Mouse (Mus musculus) layer of hippocampus, postnatal 36 days (tissue): ENCODE measurements around the gene Enthd1. TPM values are rescaled to one million over a fixed set of nuclear protein-coding genes. Genes with fewer than 3 reads are reported as not detected.

Experiments used
- DNase-seq, 2 experiments: peaks; one replicate each; pipeline ENCODE4 v3.0.0; 2022
- total RNA-seq, 2 experiments: library from RNA; stranded (reverse); gene quantifications; 2 replicates each; pipeline ENCODE4 v1.2.3; 2021

Gene Enthd1
- total RNA-seq, 2 experiments from 2014 or later, result not detected

DNA sequence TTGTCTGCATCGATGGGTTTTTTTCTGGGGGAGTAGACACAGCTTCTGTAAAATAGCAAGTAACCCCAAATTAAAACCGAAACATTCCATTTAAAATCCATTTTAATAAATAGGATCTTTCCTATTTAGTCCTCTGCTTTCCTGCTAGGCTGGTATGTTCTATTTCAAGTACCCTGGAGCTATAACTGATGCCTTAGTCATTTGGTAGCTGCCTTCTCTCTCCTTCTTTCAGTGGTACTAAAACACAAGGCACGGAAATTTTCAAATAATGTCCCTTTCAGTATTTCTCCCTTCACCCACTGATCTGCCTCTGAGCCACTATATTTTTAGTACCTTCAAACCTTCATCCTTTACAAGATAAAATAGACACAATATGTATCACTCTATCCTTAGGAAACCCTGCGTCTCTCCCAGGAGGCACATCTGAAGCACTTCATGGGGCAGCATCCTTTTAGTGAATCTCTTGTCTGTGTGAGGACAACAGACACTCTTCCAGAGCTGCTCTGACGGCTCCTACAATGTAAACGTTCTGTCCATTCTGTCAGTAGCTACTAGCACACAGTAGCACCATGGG, 90.4 kb downstream of the Enthd1 start:
- DNase-seq, result no peak

DNA sequence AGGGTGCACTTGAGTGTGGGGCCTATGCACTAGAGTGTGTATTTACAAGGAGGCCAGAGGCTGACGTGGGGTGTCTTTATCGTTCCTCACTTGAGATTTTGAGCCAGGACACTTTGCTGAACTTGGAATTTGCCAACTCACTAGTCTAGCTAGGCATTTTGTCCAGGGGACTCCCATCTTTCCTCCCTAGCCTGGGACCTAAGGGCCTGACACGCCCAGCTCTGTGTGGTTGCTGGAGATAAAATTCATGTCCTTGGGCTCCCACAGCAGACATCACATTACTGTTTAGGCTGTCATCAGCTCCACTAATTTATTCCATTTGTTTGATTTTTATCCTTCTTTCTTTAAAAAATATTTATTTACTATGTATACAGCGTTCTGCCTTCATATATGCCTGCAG, 97.1 kb downstream of the Enthd1 start:
- DNase-seq, result no peak

DNA sequence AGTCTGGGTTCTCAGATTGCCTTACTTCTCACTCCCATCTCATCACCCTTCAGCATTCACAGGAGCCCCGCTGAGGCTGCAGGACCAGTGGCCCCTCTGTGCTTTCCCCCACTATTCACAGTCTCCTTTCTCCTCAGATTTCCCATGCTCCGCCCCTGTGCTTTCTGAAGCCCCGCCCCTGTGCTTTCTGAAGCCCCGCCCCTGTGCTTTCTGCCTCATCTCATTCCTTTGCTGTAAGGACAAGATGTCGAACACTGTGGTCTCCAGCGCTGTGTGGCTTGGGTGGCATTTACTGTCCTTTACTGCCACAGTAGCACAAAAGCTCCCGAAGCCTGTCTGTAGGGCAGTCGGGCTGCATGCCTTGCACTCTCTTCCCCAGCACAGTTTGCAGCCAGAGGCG, 102.8 kb downstream of the Enthd1 start:
- no peak for DNase-seq

DNA sequence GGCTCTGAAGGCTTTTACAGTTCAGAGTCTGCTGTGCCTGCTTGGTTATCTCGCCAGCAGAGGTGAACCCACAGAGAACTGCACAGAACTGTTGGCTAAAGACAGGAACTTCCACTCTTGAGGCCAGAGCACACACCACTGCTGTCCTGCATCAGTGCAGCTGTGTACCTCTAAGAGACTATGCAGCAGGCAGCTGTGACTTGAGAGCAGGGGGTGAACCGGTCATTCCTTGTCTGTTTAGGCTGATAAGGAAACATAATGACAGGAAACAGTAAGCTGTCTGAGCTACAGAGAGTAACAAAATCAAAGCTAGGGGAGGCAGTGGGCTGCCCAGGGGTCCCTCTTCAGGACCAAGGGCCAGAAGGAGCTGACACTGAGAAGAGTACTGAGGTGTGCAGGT, 103.5 kb downstream of the Enthd1 start:
- no peak for DNase-seq

DNA sequence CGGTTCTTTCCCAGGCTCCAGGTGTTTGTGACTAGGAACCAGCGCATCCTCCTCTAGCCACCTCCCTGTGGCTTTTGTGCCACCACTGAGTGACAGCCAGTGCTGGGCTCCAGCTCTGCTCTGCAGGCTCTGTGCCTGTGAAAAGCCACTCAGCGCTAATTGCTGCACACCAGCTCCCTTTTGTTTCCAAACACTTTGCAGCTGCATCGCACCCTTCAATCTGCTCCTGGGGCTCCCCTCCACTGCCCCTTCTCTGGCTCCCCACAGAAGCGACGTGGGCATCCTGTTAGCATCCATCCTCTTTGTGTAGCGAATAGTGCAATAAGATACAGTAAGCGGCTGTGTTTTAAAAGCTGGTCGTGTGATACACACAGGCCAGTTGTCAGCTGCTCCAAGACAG, 104.9 kb downstream of the Enthd1 start:
- DNase-seq, result peak; percentile 17 to 20

DNA sequence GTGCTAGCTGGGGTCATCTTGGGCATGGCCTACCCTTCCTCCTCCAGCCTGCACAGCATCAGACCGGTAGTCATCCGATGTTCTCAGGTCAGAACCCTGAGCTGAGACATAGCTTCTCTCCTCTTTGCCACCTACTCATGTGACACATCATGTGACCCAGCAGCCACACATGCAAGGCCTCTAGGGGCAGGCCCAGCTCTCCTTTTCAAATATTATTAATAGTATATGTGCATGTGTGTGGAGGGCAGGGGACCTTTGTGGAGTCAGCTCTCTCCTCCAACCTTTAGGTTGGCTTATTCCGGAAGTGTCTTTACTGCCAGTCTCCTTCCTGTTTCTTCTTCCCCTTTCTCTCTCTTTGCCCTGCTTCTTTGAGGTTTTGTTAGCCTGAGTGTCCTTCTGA, 107.0 kb downstream of the Enthd1 start:
- no peak for DNase-seq

DNA sequence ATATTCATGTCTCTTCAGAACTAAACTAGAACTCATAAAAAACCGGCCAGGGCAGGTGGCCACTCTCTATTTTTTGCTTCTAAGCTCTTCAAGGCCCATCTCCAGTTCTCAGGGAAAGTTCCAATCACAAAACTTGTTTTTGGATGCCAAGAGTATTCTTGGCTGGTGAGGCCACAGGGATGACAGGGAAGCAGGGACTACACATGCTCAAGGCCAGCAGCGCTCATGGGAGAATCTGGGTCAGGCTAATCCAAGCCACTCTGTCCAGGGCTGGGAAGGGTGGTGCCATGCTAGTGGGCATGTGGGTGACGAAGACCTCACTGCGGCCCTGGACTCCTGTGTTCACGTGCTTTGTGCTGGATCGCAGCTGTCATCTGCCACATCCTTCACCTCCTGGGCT, 110.5 kb downstream of the Enthd1 start:
- DNase-seq, result no peak

DNA sequence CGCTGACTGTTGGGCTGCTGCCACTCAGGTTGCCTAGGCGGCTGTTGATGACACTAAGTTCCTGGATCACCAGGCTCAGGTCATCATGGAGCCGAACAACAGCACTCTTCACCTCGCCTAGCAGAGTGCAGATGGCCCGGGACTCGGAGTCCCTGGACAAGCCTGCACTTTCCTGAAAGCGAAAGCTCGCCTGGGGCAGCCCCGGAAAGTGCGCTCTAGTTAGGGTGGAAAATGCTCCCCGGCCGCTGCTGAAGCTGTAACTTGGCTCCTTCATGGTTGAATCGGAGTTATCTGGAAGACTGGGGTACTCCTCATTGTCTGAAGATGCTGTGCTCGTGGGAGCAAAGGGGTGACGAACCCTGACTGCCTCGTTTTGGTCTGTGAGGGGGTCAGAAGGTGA, 112.5 kb downstream of the Enthd1 start:
- DNase-seq, result no peak

DNA sequence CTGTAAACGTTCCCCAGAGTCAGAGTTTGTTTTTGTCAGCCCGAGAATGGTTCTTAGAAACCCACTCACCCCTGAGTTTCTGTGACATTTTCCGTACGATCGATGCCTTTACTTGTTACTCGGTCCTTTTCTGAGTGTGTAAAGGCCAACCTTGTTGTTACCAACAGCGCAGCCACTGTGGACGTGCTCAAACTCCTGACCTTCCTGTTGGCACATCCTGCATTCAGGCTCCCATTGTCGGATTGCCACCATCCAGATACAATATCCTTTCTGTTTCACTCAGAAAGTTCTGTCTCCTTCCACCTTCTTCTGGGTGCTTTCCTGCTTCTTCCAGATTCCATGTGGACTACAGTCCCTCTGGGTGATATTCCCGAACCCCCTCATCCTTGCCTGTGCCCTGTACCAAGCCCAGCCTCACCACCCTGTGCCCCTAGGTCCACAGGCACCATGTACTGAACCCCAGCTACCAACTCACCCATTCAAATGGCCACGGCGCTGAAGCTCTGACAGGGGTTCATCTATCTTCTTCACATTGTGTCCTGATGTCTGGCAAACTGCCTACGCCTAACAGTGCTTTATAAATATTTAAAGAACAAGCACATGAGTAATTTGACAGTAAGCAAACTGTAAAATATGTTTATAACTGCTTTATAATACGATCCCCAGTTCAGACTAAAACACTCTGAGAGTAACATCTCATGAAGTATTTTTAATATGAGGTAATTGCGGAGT, 118.8 kb downstream of the Enthd1 start:
- no peak for DNase-seq

DNA sequence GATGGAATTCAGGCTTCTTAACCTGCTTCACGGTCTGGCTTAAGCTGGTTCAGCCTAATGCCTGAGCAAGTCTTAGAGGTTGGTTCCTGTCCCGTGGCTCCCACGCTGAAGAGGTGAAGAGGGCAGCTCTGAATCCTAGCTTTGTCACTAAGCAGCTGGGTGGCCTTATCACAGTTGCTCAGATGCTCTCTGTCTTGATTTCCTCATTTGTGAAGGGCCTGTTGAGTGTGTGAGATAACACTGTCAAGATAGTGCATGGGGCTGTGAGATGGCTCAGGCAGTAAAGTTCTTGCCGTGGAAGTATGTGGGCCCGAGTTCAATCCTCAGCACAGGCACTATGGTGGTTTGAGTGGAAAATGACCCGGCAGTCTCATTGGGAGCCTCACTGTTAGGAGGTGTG, 124.8 kb downstream of the Enthd1 start:
- DNase-seq, result no peak

DNA sequence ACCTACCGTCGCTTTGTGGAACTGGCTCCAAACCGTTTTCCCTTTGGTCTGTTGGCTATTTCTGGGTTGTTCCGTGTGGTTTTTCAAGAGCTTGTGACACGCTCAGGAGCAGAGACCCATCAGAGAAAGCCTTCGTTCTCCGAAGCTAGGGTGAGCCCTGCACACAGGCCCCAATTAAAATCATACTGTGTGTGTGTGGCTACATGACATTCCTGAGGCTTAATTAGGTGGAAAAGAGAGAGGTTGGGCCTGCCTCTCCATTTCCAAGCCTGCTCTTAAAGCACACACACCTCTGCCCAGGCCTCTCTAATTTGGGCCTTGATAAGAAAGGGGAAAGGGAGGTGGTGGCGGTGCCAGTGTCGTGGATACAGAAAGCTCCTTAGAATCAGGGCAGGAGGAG, 126.5 kb downstream of the Enthd1 start:
- DNase-seq, result no peak

DNA sequence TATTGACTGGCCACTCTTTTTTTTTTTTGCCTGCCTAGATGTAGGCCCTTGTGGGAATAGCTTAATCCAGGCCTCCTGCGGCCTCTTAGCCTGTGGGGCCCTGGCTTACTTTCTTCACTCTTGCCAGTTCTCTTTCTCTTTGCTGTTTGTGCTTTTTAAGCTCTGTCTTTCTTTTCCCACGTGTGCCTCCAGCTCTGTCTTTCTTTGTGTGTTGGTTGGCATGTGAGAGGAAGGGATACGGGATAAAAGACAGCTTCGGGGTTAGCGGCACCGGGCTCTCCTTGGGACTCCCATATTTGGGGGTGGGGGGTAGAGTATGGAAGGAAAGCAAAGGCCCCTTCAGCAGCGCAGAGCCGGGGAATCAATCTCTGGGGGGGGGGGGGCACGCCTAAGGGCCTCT, 127.0 kb downstream of the Enthd1 start:
- DNase-seq, result no peak

DNA sequence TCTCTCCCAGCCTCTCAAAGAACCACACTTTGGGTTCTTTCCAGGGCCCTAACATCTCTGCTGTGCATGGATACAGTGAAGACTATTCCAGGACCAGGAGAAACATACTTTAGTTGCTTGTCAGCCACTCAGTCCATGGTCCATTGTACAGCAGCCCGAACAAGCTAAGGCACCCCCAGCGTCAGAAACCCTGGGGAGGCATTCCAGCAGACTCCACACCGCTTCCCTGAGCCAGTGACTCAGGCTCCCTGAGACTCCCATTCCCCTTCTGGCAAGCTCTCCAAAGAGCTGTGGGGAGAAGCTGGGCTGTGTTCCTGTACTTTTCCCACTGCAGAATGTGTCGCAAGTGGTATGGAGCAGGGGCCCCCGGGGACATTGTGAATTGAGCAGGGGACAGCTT, 128.0 kb downstream of the Enthd1 start:
- DNase-seq, result no peak

DNA sequence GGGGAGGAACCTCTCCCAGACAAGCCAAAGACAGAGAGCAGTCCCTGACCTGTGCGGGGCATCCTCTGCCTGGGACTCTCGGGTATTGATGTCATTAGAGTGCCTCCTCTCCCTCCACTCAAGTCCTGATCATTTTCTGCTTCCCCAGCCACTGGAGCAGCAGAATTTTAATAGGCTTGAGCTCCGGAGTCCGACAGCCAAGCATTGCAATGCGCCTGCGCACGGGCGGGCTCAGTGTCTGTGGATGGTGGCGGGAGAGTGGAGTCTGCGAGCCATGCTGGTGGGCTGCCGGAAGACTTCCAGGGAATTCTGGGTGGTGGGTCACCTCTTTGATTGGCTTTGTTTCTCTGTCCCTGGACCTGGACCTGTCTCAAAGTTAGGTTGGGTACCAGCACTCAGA, 134.6 kb downstream of the Enthd1 start:
- DNase-seq, result no peak

DNA sequence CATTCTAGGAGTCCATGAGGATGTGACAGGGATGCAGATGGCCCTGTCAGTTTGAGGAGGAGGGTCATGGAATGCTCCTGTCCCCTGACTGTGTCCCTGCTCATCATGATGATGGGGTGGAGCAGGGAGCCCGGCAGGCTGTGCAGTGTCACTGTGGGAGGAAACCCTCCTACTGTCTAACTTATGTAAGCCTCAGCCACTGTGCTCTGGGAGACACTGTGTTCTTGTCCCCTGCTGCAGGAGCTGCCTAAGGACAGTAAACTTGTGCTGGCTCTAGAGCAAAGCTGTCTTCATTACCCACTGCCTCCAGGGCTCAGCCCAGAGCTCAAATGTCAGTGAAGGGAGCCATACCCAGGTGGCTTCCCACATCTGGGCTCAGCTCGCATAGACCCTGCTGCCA, 146.8 kb downstream of the Enthd1 start:
- peak; percentile 35 to 40 for DNase-seq

DNA sequence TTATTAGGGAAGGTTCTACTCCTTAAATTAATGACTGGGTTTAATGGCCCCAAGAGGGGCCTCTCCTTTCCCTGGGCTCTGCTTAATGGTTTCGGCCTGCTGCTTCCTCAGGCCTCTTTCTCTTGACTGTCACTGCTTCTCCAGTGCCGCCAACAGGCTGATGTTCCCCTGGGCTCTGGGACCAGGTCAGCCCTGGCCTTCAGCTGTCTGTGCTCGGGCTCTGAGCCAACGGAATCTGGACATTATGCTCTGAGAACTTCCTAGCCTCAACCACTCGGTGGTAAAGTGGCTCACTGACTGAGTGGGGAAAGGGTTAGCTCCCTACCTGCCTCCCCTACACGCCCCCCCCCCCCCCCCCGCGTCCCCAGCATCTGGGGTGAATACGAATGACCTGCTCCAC, 147.9 kb downstream of the Enthd1 start:
- DNase-seq, result no peak

DNA sequence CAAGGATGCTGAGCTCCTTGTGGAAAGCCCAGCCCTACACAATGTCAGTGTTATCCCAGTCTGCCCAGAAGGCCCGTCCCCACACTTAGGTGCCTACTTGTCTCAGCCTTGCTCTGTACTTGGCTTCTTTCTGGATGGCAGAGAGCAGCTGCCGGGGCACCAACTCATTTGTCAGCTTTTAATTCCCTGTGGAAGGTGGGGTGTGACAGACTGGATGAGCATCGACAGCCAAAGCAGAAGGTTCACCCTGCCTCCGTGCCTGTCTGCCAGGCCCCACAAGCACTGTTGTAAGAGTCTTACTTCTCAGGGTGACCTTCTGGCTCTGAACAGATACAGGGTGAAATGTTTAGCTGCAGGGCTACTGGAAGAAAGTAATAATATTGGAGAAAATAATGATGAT, 149.8 kb downstream of the Enthd1 start:
- DNase-seq, result no peak

DNA sequence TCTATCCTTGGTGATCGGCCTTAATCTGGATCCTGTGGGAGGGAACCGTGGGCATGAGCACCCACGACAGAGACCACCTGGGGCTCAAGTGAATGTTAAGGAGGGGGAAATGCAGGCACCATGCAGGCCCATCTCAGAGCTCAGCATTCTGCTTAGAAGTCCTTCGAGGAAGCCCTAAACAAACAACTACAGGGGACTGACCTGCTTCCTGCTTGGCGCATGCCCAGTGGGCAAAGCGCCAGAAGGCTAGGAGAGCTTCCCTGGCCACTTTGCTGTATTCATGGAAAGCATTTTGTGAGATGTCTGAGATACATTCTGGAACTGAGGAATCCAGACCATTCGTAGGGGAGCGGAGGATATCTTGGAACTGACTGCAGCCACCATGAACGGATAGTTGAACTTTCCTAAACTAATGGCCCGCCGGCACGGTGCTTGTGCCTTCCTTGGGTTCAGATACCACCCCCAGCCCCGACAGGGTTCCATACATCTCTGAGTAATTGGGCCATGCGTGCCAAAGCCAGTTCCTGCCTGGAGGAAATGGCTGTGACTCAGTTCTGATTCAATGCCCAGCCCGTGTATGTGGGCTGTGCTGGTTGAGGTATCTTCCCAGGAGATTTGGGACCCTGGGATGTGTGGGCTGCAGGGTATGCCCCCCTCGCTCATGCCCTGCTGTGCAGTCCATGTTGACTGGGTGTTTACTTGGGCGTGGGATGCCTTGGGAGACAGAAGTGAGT, 150.8 kb downstream of the Enthd1 start:
- DNase-seq, result no peak

DNA sequence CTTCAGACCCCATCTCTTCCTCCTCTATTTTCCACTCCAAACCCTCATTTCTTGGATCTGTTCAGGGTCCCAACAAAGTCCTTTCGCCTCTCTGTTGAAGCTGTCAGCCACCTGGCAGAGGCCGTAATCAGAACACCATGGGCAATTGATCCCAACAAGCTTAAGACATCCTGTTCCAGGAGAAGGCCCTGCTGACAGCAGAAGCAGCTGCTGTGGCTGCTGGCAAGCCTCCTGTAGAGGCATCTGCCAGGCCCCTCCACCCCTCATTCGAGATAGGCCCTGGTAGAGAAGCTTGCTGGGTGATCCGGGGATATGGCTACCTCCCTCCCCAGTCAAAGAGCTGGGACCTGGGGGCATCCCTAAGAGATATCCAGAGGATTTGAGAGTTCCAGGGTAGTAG, 151.9 kb downstream of the Enthd1 start:
- DNase-seq, result no peak

DNA sequence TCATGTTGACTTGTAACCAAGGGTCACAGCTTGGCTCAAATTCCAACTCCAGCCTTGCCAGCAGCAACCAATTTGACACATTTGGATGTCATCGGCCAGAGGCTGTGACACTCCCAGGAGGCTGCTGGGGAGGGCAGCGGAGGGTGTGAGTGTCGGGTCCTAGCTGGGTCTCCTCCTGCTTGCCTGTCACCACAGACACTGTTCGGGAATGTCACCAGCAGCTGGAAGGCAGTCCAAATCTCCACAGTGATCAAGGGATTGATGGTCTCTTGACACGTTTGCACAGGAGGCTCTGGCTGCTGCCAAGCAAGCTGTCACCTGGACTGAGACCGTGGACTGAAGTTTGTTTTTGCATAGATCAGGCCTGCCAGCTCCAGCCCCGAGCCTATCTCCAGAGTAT, 154.3 kb downstream of the Enthd1 start:
- DNase-seq, result no peak

DNA sequence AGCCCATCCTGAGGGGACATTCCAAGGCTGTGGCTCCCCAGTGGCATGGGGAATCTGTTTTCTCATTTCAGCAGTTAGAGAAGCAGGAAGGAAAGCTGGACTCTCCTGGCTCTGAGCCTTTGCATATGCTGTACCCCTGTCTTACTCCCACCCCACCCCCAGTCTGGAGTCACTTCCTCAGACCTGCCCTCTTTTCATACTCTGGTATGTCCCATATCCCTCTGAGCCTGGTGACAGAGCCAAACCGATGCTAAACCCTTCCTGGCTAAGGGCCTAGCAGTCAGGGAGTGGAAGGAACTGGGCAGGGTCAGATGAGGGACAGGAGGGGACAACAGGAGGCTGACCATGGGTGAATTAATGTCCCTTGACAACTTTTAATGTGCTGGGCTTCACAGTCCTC, 157.1 kb downstream of the Enthd1 start:
- DNase-seq, result no peak
